Mouse (Mus musculus) CH12.LX (cell line): ENCODE measurements around the gene Ndst4. TPM values are rescaled to one million over a fixed set of nuclear protein-coding genes. Genes with fewer than 3 reads are reported as not detected.

Experiments used
- DNase-seq: peaks from one replicate; pipeline ENCODE4 v3.0.0-alpha.2; 2013; ENCODE audit errors: extremely low read depth
- H3K27ac ChIP-seq: 2 replicates; pipeline ENCODE4 v1.5.1; 2012; ENCODE audit warnings: low read depth, mild to moderate bottlenecking, control low read depth, moderate library complexity; ENCODE audit not compliant: insufficient read depth
- H3K27me3 ChIP-seq: replicated peaks from 2 replicates; pipeline ENCODE3; 2012; ENCODE audit warnings: inconsistent platforms
- H3K36me3 ChIP-seq, 2 experiments: replicated peaks in 1 of 2; 2 replicates each; pipeline versions ENCODE3 to v1.6.1; 2012; ENCODE audit warnings: inconsistent platforms in 1 of 2, low read length in 1 of 2, mild to moderate bottlenecking in 1 of 2, mixed read lengths in 1 of 2, moderate library complexity in 1 of 2; ENCODE audit not compliant: control insufficient read depth in 1 of 2, insufficient read depth in 1 of 2
- H3K4me1 ChIP-seq, 2 experiments: 2 replicates each; pipeline ENCODE4 v1.6.1; 2012; ENCODE audit warnings: inconsistent platforms in 1 of 2, moderate library complexity in 1 of 2; ENCODE audit not compliant: insufficient read depth in 2 of 2, control insufficient read depth in 1 of 2
- H3K4me2 ChIP-seq: 2 replicates; pipeline ENCODE4 v1.6.1; 2012; ENCODE audit warnings: low read depth, mild to moderate bottlenecking, control low read depth; ENCODE audit not compliant: poor library complexity, insufficient read depth, severe bottlenecking
- H3K4me3 ChIP-seq, 3 experiments: fragments of 150-350 bp in 1 of 3; sonication (generic) in 1 of 3; replicated peaks in 1 of 3; 2 replicates each; pipeline versions ENCODE3 to v1.5.1; 2011 to 2012; ENCODE audit warnings: low read depth in 2 of 3, low read length in 2 of 3, mild to moderate bottlenecking in 2 of 3, moderate library complexity in 2 of 3, control low read depth in 1 of 3, improper control_type of control experiment in 1 of 3, inconsistent platforms in 1 of 3, mixed read lengths in 1 of 3; ENCODE audit not compliant: poor library complexity in 1 of 3
- H3K79me2 ChIP-seq: replicated peaks from 2 replicates; pipeline ENCODE4 v1.6.1; 2012; ENCODE audit warnings: mild to moderate bottlenecking, moderate library complexity; ENCODE audit not compliant: control insufficient read depth, poor library complexity, insufficient read depth, severe bottlenecking; ENCODE audit errors: extremely low read depth
- H3K9ac ChIP-seq: 2 replicates; pipeline ENCODE4 v1.6.1; 2012; ENCODE audit warnings: low read depth, mild to moderate bottlenecking, control low read depth, moderate library complexity; ENCODE audit not compliant: insufficient read depth
- H3K9me3 ChIP-seq: replicated peaks from 2 replicates; pipeline ENCODE3; 2012; ENCODE audit warnings: low read length, inconsistent platforms, mixed read lengths
- BHLHE40 ChIP-seq: IDR thresholded peaks from 2 replicates; pipeline ENCODE4 v1.6.1; 2011; ENCODE audit warnings: mild to moderate bottlenecking, low read depth, low read length, improper control_type of control experiment
- CHD2 ChIP-seq: IDR thresholded peaks from 2 replicates; pipeline ENCODE4 v1.6.1; 2011; ENCODE audit warnings: low read length, improper control_type of control experiment
- E2F4 ChIP-seq: IDR thresholded peaks from 2 replicates; pipeline ENCODE4 v1.6.1; 2011; ENCODE audit warnings: low read depth, low read length, improper control_type of control experiment; ENCODE audit not compliant: insufficient replicate concordance
- ELF1 ChIP-seq: IDR thresholded peaks from 2 replicates; pipeline ENCODE4 v1.6.1; 2014; ENCODE audit warnings: low read depth, mild to moderate bottlenecking, inconsistent platforms, low read length, improper control_type of control experiment
- HCFC1 ChIP-seq: IDR thresholded peaks from 2 replicates; pipeline ENCODE4 v1.6.1; 2012; ENCODE audit warnings: low read depth, mild to moderate bottlenecking, inconsistent platforms, low read length, improper control_type of control experiment
- IRF4 ChIP-seq: IDR thresholded peaks from 2 replicates; pipeline ENCODE4 v1.6.1; 2014; ENCODE audit warnings: low read depth, mild to moderate bottlenecking, inconsistent platforms, low read length, improper control_type of control experiment
- JUN ChIP-seq: IDR thresholded peaks from 2 replicates; pipeline ENCODE4 v1.6.1; 2011; ENCODE audit warnings: low read depth, mild to moderate bottlenecking, low read length, improper control_type of control experiment, moderate library complexity; ENCODE audit not compliant: insufficient read depth
- JUND ChIP-seq: conservative IDR thresholded peaks from 2 replicates; pipeline ENCODE4 v1.6.1; 2011; ENCODE audit warnings: low read depth, low read length, improper control_type of control experiment
- MAFK ChIP-seq: IDR thresholded peaks from 2 replicates; pipeline ENCODE4 v1.6.1; 2011; ENCODE audit warnings: low read length, improper control_type of control experiment; ENCODE audit not compliant: insufficient replicate concordance
- MAX ChIP-seq: IDR thresholded peaks from 2 replicates; pipeline ENCODE4 v1.6.1; 2011; ENCODE audit warnings: low read length, improper control_type of control experiment
- MAZ ChIP-seq: IDR thresholded peaks from 2 replicates; pipeline ENCODE4 v1.6.1; 2012; ENCODE audit warnings: low read depth, mild to moderate bottlenecking, inconsistent platforms, low read length, improper control_type of control experiment, moderate library complexity
- MEF2A ChIP-seq: IDR thresholded peaks from 2 replicates; pipeline ENCODE4 v1.6.1; 2014; ENCODE audit warnings: low read depth, mild to moderate bottlenecking, inconsistent platforms, low read length, improper control_type of control experiment, borderline replicate concordance
- NRF1 ChIP-seq: IDR thresholded peaks from 2 replicates; pipeline ENCODE4 v1.6.1; 2014; ENCODE audit warnings: low read depth, mild to moderate bottlenecking, inconsistent platforms, low read length, improper control_type of control experiment, moderate library complexity
- POLR2A ChIP-seq: IDR thresholded peaks from 2 replicates; pipeline ENCODE4 v1.6.1; 2011; ENCODE audit warnings: low read depth, mild to moderate bottlenecking, improper control_type of control experiment, low read length
- POLR2AphosphoS2 ChIP-seq: IDR thresholded peaks from 2 replicates; pipeline ENCODE4 v1.6.1; 2011; ENCODE audit warnings: low read depth, low read length, improper control_type of control experiment
- RAD21 ChIP-seq: IDR thresholded peaks from 2 replicates; pipeline ENCODE4 v1.6.1; 2011; ENCODE audit warnings: low read depth, mild to moderate bottlenecking, low read length, improper control_type of control experiment, moderate library complexity
- RCOR1 ChIP-seq: conservative IDR thresholded peaks from 2 replicates; pipeline ENCODE4 v1.6.1; 2012; ENCODE audit warnings: low read depth, mild to moderate bottlenecking, inconsistent platforms, low read length, improper control_type of control experiment
- SIN3A ChIP-seq: IDR thresholded peaks from 2 replicates; pipeline ENCODE4 v1.6.1; 2012; ENCODE audit warnings: low read length, improper control_type of control experiment, inconsistent platforms
- TBP ChIP-seq: conservative IDR thresholded peaks from 2 replicates; pipeline ENCODE4 v1.6.1; 2011; ENCODE audit warnings: low read depth, low read length, improper control_type of control experiment
- UBTF ChIP-seq: IDR thresholded peaks from 2 replicates; pipeline ENCODE4 v1.6.1; 2012; ENCODE audit warnings: low read depth, mild to moderate bottlenecking, inconsistent platforms, low read length, improper control_type of control experiment, moderate library complexity
- USF2 ChIP-seq: conservative IDR thresholded peaks from 2 replicates; pipeline ENCODE4 v1.6.1; 2011; ENCODE audit warnings: low read depth, low read length, improper control_type of control experiment
- ZC3H11A ChIP-seq: IDR thresholded peaks from 2 replicates; pipeline ENCODE4 v1.6.1; 2012; ENCODE audit warnings: low read depth, mild to moderate bottlenecking, inconsistent platforms, low read length, improper control_type of control experiment
- ZMIZ1 ChIP-seq: IDR thresholded peaks from 2 replicates; pipeline ENCODE4 v1.6.1; 2012; ENCODE audit warnings: low read depth, mild to moderate bottlenecking, inconsistent platforms, low read length, improper control_type of control experiment
- dilution Hi-C: fragments of 300-500 bp; cut with MboI; formaldehyde crosslinking; loops from 2 replicates; pipeline ENCODE4 v1.14.3; 2020; ENCODE audit warnings: low sequenced_read_pairs; ENCODE audit not compliant: extremely low pct_unique_long_range_greater_than_20kb, extremely low pct_ligation_motif_present
- in situ Hi-C: fragments of 300-500 bp; cut with MboI; formaldehyde crosslinking; loops from 3 replicates; pipeline ENCODE4 v1.14.3; 2019; ENCODE audit warnings: low sequenced_read_pairs, low pct_ligation_motif_present, low pct_unique_long_range_greater_than_20kb, mixed read lengths
- polyA plus RNA-seq: library from polyadenylated mRNA; unstranded; fragments of >175 nt; gene quantifications from 2 replicates; pipeline ENCODE4 v1.2.1, GENCODE M21; 2012; ENCODE audit warnings: low read depth; ENCODE audit not compliant: insufficient read length
- total RNA-seq, 2 experiments: library from RNA; depleted of rRNA; stranded (reverse); fragments of 300-350 nt in 1 of 2; fragments of >200 nt in 1 of 2; gene quantifications; 2 replicates each; pipeline ENCODE4 v1.2.3; 2012 to 2014

The Ndst4 gene
- total and polyA plus RNA-seq, 3 experiments: not detected

- dilution Hi-C loops: no loop called here
- Histone ChIP-seq H3K79me2 (no peaks in the 10 kb centered on the region), H3K36me3 (no peaks in the 10 kb centered on the region), H3K4me2 (no peak overlapping the region), H3K27ac (no peak overlapping the region), H3K9me3 (peaks cover 8% of the 10 kb centered on the region), H3K9ac (no peak overlapping the region), H3K27me3 (no peaks in the 10 kb centered on the region), H3K4me1 (no peaks in the 10 kb centered on the region), H3K4me3 (no peak overlapping the region)
- in situ Hi-C loops: no loop called here
- no peak for DNase-seq
- no peak for TF ChIP-seq MAX
- no peak for TF ChIP-seq POLR2AphosphoS2
- TF ChIP-seq USF2: no peak
- TF ChIP-seq TBP: no peak
- TF ChIP-seq ELF1: no peak
- TF ChIP-seq NRF1: no peak
- TF ChIP-seq ZMIZ1: no peak
- no peak for TF ChIP-seq MEF2A
- TF ChIP-seq SIN3A: no peak
- no peak for TF ChIP-seq MAFK
- TF ChIP-seq IRF4: no peak
- no peak for TF ChIP-seq ZC3H11A
- TF ChIP-seq RCOR1: no peak
- TF ChIP-seq E2F4: no peak
- TF ChIP-seq JUN: no peak
- TF ChIP-seq BHLHE40: no peak
- TF ChIP-seq POLR2A: no peak
- TF ChIP-seq MAZ: no peak
These were observed 331.1 kb downstream of the Ndst4 start for GRCm38 (mm10) chr3:125734945-125735344.

GRCm38 (mm10) chr3:125744468-125745141 lies 340.7 kb downstream of the Ndst4 start:
- Histone ChIP-seq H3K4me3 (no peak overlapping the region), H3K27me3 (no peaks in the 10 kb centered on the region), H3K27ac (no peak overlapping the region), H3K9me3 (peaks cover 2% of the 10 kb centered on the region), H3K4me2 (no peak overlapping the region), H3K9ac (no peak overlapping the region), H3K36me3 (no peaks in the 10 kb centered on the region), H3K79me2 (no peaks in the 10 kb centered on the region), H3K4me1 (no peaks in the 10 kb centered on the region)
- dilution Hi-C loops (no loop called here), in situ Hi-C loops (no loop called here)
- DNase-seq: no peak
- TF ChIP-seq HCFC1: no peak
- no peak for TF ChIP-seq UBTF
- no peak for TF ChIP-seq MAX
- no peak for TF ChIP-seq IRF4
- no peak for TF ChIP-seq POLR2A
- no peak for TF ChIP-seq POLR2AphosphoS2
- no peak for TF ChIP-seq TBP
- no peak for TF ChIP-seq JUN
- TF ChIP-seq CHD2: no peak
- no peak for TF ChIP-seq JUND
- TF ChIP-seq RAD21: no peak
